Mouse (Mus musculus) kidney, postnatal 4 days (tissue): Measurements from ENCODE around the gene Gm9747.

ENCODE experiments used
- DNase-seq, 2 experiments: peaks; one replicate each; pipeline ENCODE4 v3.0.0; 2021; ENCODE audit warnings: mixed read lengths in 2 of 2

The Gm9747 gene

GRCm38 (mm10) chr1:82232812-82233211 is at the start of gene Gm9747:
Gm9747 (plus strand) TSS chr1:82233112.
- no peak for DNase-seq

DNA sequence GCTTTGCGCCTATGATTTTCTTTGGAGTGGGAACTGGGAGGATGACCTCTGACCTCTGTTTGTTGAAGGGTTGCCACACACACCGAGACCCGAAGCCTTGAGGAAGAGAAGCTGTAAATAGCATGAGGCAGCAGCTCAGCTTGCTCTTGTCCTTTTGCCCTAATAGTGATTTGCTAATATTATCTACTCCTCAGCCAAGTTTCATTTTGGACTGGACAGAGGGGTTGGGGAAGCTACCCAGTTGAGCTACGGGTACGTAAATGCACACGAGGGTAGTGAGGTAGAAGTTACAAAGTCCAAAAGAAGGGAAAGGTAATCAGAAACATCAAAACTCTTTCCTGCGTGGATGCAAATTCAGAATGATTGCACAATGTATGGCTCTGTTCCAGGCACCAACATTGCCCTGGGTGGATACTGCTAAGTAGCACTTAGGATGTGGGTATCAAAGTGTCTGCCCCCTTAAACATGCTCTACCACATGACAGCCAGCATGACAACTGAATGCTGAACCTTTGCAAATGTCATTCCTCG is 48.9 kb upstream of the Gm9747 start:
- no peak for DNase-seq

DNA sequence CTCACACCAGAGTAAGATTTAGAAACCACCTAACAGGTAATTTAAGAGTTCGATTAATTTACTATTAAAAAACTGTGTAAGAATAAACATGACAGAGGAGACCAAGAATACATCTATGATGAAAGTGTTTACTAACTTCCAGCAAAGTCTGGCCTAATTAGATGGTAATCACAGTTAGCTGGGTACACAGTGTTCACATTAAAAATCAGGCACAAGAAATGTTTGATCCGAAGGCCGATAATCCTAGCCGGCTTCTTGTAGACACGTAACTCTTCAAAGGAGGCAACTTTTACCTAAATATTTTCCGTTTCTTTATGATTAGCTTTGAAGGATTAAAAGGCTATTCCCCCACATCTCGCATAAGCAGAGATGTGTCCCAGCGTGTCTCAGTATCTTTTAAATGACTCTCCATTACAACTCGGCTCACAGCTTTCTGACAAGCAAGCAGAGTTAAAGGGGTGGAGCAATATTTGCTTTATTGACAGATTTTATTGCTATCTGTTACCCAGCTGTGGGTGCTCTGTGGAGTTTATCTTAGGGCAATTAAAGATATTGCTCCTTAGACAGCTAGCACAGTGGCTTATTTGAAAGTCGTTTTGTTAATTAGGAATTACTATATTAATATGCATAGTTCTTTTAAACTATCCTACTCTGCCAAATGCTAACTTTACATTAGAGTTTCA is 44.2 kb upstream of the Gm9747 start:
- no peak for DNase-seq

GRCm38 (mm10) chr1:82189516-82189915 is 43.4 kb upstream of the Gm9747 start:
- peak; percentile 12 to 31 for DNase-seq

- no peak for DNase-seq
Measured at GRCm38 (mm10) chr1:82191579-82191978, 41.3 kb upstream of the Gm9747 start.

- DNase-seq: no peak
Measured at GRCm38 (mm10) chr1:82199918-82200317, 33.0 kb upstream of the Gm9747 start.

- peak; percentile 11 to 30 for DNase-seq
Measured at GRCm38 (mm10) chr1:82200636-82201035, 32.3 kb upstream of the Gm9747 start.

DNA sequence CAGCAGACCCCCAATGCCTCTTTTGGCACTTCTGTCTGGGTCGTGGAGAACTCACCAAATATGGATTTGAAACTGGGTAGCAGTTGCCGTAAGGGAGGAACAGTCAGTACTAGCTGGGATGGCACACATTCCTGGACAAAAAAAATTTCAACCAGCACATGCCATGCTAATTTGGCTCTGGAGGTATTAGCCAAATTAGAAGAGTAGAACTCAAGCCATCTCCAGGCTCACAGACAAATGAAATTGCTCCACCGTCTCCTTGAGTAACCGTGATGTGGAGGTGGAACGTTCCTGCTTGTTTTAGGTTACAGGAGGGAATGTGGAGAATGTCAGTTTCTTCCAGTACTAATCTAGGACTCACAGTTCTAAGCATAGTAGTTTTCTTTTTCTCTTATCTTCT is 25.4 kb upstream of the Gm9747 start:
- DNase-seq: no peak

GRCm38 (mm10) chr1:82220673-82221396 is 12.1 kb upstream of the Gm9747 start:
- DNase-seq: no peak

DNA sequence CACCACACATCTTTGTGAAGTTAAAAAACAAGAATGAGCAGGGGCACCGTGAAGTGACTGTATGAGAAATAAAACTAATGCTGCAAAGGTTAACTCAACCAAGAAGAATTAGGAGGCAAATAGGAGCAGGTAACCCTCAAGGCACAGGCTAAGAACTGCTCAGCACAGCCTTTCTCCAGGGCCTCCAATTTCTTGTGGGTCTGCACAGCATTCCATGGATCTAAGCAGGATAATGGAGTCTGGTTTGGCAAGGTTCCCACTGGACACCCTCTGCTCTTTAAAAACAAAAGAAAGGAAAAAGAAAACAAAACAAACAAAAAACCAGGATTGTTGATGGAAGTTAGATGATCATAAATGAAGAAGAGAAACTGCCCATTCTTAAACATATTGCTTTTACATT is 11.4 kb upstream of the Gm9747 start:
- no peak for DNase-seq

- no peak for DNase-seq
Measured at GRCm38 (mm10) chr1:82223042-82223795, 9.7 kb upstream of the Gm9747 start.

DNA sequence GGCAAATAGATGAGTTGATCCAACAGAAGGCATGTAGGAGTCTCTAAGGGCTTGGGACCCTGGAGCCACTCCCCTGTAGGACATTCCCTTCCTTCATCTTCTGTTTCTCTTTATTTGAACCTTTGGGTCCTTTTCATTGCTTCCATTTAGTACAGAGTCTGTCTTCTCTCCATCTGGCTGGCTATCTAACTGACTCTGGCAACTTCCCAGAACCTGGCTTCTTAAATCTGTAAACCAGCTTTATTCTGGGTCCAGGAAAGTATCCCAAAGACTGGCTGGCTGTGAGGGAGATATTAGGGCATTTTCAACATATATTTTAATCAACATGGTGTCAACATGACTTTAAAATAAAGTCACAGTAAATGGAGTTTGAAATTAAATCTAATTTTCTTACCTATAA is 4.1 kb upstream of the Gm9747 start:
- DNase-seq: no peak

- DNase-seq: no peak
Measured at GRCm38 (mm10) chr1:82234616-82235015, 1.7 kb downstream of the Gm9747 start.

GRCm38 (mm10) chr1:82235455-82236104 is 2.7 kb downstream of the Gm9747 start:
- no peak for DNase-seq

GRCm38 (mm10) chr1:82238245-82238644 is 5.3 kb downstream of the Gm9747 start:
- DNase-seq: no peak

GRCm38 (mm10) chr1:82239409-82240201 is 6.7 kb downstream of the Gm9747 start:
- DNase-seq: no peak

DNA sequence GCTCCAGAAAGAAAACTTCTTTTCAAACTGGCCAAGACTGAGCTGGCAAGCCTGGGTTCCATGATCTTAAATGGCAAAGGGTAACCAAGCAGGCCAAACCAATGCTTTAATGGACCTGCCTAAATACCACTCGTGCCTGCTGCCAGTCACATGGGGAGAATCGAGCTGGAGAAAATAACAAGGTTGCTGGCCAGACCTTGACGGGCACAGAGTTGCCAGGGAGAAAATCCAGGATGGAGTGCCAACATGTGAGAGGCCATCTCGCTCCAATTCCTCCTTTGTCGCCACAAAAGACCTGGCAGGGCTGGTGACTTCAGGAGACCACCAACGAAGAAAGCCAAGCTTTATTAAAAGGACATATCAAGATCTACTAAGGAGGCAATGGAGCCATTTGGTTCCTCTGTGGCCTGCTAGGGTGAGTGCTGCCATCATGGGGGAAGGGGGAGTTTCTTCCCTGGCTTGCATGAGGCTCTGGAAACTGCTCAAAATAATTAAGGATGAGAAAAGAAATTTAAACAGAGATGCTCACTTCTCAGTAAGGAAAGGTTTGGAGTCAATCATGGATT is 10.4 kb downstream of the Gm9747 start:
- DNase-seq: no peak

DNA sequence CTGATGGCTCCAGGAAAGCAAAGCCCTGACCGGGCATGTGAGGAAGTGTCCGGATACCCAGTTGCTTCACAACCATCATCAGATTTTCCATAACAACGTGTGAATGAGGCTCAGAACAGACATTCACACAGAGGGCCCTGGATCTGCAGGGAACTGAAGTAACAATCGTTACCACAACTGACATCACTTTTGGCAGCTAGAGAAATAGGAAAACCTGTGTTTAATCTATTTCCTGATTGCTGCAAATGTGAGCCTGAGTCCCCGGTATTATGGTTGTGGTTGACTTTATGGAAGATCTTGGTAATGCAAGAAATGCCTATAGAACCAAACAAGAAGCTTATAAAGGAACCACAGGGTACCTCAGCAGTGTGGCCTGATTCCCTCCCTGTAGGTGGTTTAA is 12.1 kb downstream of the Gm9747 start:
- no peak for DNase-seq

DNA sequence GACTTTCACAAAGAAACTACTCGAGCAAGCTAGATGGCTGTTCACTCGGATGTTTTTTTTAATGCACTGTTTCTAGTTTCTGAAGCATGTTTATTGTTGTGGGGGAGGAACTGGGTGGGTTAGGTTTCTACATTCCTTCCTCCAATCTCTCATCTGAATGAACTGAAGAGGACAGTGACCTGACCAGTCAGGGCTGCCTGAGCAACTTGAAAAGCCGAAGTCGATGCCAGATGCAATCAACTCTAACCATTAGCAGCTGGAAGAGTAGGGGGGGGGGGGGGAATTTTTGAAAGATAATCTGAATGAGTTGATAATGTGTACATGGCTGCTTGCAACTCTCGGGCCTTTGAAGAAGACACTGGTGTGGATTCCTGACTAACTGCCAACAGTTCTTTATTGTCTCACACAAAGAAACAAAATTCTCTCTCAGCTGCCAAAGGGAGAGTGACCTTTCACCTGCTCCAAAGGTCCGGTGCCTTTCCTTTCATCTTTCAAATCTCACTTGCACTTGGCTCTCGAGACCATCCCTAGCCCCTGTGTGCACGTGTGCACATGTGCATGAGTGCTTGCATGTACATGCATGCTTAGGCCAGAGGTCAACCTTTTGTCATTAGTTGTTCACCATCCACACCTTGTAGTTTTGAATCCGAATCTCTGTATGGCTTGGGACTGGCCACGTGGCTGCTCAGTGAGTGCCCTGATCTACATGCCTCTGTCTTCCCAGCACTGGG is 14.5 kb downstream of the Gm9747 start:
- DNase-seq: peak; percentile 9 to 20

DNA sequence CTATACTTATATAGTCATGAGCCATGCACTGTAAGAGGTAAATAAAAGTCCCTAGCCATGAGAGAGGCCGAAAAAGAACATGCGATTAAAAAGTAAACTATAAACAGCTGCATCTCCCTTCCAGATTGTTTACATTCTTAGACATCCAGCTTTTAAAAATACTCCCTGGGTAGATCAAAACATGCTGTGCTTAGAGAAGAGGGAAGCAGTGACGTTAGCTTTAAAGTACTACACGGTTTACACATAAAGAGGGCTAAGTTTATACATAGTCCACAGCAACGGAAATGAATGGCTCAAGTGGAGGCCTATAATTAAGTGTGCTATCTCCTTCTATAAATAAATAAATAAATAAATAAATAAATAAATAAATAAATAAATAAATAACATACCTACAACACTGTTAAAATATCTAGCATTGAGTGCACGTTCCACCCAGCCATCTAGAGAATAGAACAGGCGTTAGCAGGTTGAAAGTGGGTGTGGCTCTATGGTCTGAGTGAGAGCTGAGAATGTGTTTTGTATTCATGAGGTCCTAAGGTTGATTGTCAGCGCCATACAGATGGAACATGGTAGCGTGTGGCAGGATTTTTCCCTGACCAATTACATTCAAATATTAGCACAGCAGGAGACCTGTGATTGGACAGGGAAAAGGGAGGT is 21.0 kb downstream of the Gm9747 start:
- DNase-seq: no peak
